Mouse (Mus musculus) hindbrain, embryonic 15.5 days (tissue): Measurements from ENCODE around the gene B430306N03Rik. TPM values are rescaled to one million over a fixed set of nuclear protein-coding genes. Genes with fewer than 3 reads are reported as not detected.
"Not testable (repeated sequence)": the region's sequence is repeated elsewhere in the genome, so short reads cannot be mapped to it uniquely, and the experiment has no call there.

Experiments used
- ATAC-seq: fragments of 200-750 bp; cut with Nextera tagmentation; 2 replicates; pipeline ENCODE4 v1.8.0; 2017; ENCODE audit warnings: low read depth, moderate number of reproducible peaks, moderate TSS enrichment; ENCODE audit not compliant: low FRiP score
- H3K27ac ChIP-seq: fragments of 300-500 bp; sonication (generic); replicated peaks from 2 replicates; pipeline ENCODE4 v1.5.1; 2015; ENCODE audit warnings: mild to moderate bottlenecking, inconsistent platforms
- H3K27me3 ChIP-seq: fragments of 300-500 bp; sonication (generic); 2 replicates; pipeline ENCODE4 v1.6.1; 2015; ENCODE audit warnings: control low read depth, inconsistent platforms
- H3K36me3 ChIP-seq: fragments of 300-500 bp; sonication (generic); 2 replicates; pipeline ENCODE4 v1.6.1; 2015; ENCODE audit warnings: control low read depth, inconsistent platforms
- H3K4me1 ChIP-seq: fragments of 300-500 bp; sonication (generic); replicated peaks from 2 replicates; pipeline ENCODE4 v1.6.1; 2015; ENCODE audit warnings: control low read depth, inconsistent platforms
- H3K4me2 ChIP-seq: fragments of 300-500 bp; sonication (generic); 2 replicates; pipeline ENCODE4 v1.6.1; 2015; ENCODE audit warnings: moderate library complexity, mild to moderate bottlenecking, inconsistent platforms
- H3K4me3 ChIP-seq: fragments of 300-500 bp; sonication (generic); 2 replicates; pipeline ENCODE4 v1.5.1; 2015; ENCODE audit warnings: mild to moderate bottlenecking, inconsistent platforms
- H3K9ac ChIP-seq: fragments of 300-500 bp; sonication (generic); 2 replicates; pipeline ENCODE4 v1.6.1; 2015; ENCODE audit warnings: inconsistent platforms
- H3K9me3 ChIP-seq: fragments of 300-500 bp; sonication (generic); 2 replicates; pipeline ENCODE4 v1.6.1; 2016; ENCODE audit warnings: control low read depth, inconsistent platforms
- WGBS: fragments of 180-500 bp; shearing (Covaris S2); methylation state at CpG from one replicate; pipeline ENCODE4 v1.1.7; 2015; 5-methylcytosine and 5-hydroxymethylcytosine counted together
- polyA plus RNA-seq: library from polyadenylated mRNA; unstranded; fragments of >200 nt; fragmentation: Nextera tagmentation; extraction: Ambion mirVana; gene quantifications from 2 replicates; pipeline ENCODE4 v1.2.1, GENCODE M21; 2015

The B430306N03Rik gene
- polyA plus RNA-seq, result 0.05 and 0.24 TPM in 2 replicates

DNA sequence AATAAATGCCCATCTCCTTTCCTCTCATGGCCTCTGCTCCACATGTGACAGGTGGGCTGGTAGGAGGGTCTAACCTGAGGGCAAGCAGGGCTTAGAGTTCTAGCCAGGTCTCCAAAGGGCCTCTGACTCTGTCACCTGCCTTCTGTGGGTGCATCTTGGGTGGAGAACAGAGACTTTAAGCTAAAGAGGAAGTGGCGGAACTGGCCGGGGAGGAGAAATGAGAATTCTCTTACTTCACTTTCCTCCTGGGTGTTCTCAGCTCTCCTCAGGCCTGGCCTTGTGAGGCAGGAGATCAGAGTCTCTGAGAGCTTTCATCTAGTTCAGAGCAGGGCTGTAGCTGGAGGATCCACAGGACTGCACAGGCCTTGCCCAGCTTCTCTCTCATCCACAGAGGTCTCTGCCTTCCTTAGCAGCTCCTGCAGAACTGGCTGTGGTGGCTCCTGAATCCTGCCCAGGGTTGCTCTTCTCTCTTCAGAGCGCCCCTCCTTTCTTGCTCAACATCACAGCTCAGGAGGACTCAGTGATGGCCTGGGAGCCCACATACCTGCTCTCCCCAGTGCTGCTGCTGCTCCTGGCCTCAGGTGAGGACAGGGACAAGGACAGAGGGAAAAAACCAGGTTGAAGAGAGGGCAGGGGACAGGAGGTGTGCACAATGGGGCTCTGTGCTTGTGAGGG is at the start of gene B430306N03Rik:
Gene B430306N03Rik (plus strand): TSS at position 237 of the 675 bp plus-strand sequence.
- not testable (repeated sequence) for H3K9ac ChIP-seq, H3K4me2 ChIP-seq, H3K27me3 ChIP-seq, H3K4me3 ChIP-seq, H3K4me1 ChIP-seq, H3K36me3 ChIP-seq, ATAC-seq, H3K9me3 ChIP-seq, H3K27ac ChIP-seq
- 100% methylated on average over 3 of the region's 3 CpGs for WGBS

DNA sequence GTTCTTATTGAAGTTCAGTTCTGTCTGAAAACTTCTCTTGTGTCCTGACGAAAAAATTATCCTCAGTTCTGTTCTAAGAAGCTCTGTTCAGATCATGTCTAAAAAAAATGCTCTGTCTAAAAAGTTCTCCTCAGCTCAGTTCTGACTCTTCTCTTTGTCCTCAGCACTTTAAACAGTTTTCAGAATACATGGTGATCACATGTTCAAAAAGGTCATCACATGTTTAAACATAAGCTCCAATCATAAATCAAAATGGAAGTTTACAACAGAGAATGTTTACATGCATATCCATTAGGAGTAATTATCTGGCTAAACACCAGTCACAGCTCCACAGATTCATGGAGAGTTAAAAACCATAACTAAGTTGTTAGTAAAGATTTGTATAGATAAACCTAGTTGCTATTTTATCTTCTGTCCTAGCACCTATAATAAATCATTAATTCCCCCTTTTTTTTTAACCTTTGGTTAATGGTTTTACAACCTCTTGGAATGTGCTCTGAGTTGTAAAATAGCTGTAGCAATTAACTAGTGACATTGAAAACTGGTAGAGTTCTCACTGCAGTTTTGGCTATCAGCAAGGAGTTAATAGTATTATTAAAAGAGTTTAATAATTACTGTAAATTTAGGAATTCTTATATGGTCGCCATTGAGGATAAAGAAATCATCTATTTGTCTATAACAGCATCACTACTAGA is 49.2 kb upstream of the B430306N03Rik start:
- H3K27ac ChIP-seq, result no peak overlapping the region
- ATAC-seq, result no peak
- H3K9me3 ChIP-seq, result no peaks in the 10 kb centered on the region
- no peak overlapping the region for H3K9ac ChIP-seq
- no peaks in the 10 kb centered on the region for H3K4me1 ChIP-seq
- no peak overlapping the region for H3K4me2 ChIP-seq
- WGBS, result 47% methylated on average over 2 of the region's 2 CpGs
- no peaks in the 10 kb centered on the region for H3K36me3 ChIP-seq
- H3K27me3 ChIP-seq, result no peaks in the 10 kb centered on the region
- no peak overlapping the region for H3K4me3 ChIP-seq

DNA sequence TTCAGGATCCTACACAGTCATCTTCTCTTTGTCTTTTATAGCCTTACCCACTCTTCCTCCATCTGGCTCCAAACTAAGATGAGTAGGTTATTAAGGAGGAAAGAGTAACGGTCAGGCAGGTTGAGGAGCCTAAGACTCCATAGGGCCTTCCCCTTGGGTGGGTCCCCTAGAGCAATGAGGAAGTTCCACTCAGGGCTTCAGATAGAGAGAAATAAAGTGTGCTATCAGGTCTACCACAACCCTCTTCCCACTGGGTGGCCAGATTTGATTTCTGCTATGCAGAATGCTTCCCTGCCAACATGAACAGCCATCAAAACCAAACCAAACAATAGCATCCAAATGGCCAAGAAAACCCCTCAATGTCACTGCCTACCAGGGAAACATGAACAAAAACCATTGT is 48.4 kb upstream of the B430306N03Rik start:
- H3K27ac ChIP-seq, result no peak overlapping the region
- no peak overlapping the region for H3K9ac ChIP-seq
- no peak for ATAC-seq
- no peaks in the 10 kb centered on the region for H3K36me3 ChIP-seq
- H3K27me3 ChIP-seq, result no peaks in the 10 kb centered on the region
- H3K9me3 ChIP-seq, result no peaks in the 10 kb centered on the region
- H3K4me2 ChIP-seq, result no peak overlapping the region
- H3K4me1 ChIP-seq, result no peaks in the 10 kb centered on the region
- 94% methylated on average over 1 of the region's 1 CpGs for WGBS
- H3K4me3 ChIP-seq, result no peak overlapping the region

DNA sequence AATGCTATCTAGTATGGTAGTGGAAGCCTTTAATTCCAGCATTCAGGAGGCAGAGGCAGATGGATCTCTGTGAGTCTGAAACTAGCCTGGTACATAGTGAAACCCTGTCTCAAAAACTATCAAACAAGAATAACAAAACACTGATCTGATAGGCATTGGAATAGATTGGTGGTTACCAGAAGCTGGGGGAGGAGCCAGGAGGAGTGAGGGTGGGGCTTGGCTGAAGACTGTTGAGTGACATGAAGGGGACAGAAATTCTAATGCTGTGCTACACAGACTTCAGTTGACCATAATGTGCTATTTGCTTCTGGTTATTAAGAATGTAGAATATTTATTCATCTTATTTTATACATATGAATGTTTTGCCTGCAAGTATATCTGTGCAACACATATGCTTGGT is 47.7 kb upstream of the B430306N03Rik start:
- Histone ChIP-seq H3K36me3 (no peaks in the 10 kb centered on the region), H3K9ac (no peak overlapping the region), H3K9me3 (no peaks in the 10 kb centered on the region), H3K27ac (no peak overlapping the region), H3K27me3 (no peaks in the 10 kb centered on the region), H3K4me2 (no peak overlapping the region), H3K4me3 (no peak overlapping the region), H3K4me1 (no peaks in the 10 kb centered on the region)
- ATAC-seq, result no peak

DNA sequence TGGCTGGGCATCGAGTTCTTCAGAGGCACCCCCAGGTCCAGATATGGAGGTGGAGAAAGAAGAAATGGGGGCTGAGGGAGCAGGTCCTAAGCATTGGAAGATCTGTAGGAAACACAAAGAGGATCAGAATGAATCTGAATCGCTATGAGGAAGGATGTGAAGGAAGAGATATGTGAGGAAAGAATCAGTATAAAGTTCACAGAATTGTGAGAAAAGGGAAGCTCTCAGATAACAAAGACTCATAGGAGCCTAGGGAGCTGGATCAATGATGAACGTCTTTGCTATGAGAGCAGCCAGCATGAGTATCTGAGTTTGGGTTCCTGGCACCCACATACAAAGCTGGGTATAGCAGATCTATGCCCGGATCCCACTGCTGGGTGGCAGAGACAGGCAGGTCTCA is 46.1 kb upstream of the B430306N03Rik start:
- Histone ChIP-seq H3K9me3 (no peaks in the 10 kb centered on the region), H3K4me2 (no peak overlapping the region), H3K27me3 (no peaks in the 10 kb centered on the region), H3K4me1 (no peaks in the 10 kb centered on the region), H3K27ac (no peak overlapping the region), H3K36me3 (no peaks in the 10 kb centered on the region), H3K4me3 (no peak overlapping the region), H3K9ac (no peak overlapping the region)
- ATAC-seq, result no peak
- WGBS, result 69% methylated on average over 4 of the region's 4 CpGs

DNA sequence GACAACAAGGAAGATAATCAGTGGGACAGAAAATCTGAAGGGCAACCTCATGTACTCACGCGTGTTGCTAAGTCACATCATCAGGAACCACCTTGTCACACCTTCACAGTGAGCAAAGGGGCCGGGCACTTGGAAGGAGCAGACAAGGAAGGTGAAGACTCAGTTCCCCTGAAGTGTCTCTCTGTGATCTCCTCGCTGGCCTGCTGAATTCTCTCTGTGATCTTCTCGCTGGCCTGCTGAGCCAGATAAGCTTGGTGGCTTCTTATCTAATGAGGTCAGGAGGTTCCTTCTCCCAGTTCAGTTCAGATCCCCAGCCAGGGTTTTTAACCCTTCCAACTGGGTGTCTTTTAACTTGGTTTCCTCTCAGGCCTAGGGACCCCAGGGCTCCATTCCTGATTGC is 43.8 kb upstream of the B430306N03Rik start:
- Histone ChIP-seq H3K27me3 (no peaks in the 10 kb centered on the region), H3K4me1 (no peaks in the 10 kb centered on the region), H3K36me3 (no peaks in the 10 kb centered on the region), H3K4me3 (no peak overlapping the region), H3K9ac (no peak overlapping the region), H3K27ac (no peak overlapping the region), H3K4me2 (no peak overlapping the region), H3K9me3 (no peaks in the 10 kb centered on the region)
- no peak for ATAC-seq
- WGBS, result 80% methylated on average over 5 of the region's 5 CpGs

DNA sequence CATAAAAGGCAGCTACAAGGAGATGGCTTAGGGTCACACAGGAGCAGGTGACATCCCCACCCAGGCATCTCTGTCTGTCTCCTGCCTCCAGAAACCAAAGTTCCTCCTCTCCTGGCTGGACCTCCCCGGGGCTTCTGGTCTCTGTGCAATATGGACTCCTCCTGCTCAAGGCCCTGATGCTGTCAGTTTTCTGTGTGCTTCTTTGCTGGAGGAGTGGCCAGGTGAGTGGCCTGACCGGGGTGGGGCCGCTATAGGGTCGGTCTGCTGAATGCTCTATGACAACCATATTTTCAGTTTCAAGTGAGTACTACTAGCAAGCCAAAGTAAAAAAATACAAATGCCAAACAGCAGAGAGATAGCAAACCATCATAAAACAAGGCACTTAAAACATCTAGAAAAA is 43.3 kb upstream of the B430306N03Rik start:
- Histone ChIP-seq H3K9me3 (no peaks in the 10 kb centered on the region), H3K4me3 (no peak overlapping the region), H3K9ac (no peak overlapping the region), H3K27ac (no peak overlapping the region), H3K27me3 (no peaks in the 10 kb centered on the region), H3K4me1 (no peaks in the 10 kb centered on the region), H3K36me3 (no peaks in the 10 kb centered on the region), H3K4me2 (no peak overlapping the region)
- 98% methylated on average over 4 of the region's 4 CpGs for WGBS
- ATAC-seq, result no peak

DNA sequence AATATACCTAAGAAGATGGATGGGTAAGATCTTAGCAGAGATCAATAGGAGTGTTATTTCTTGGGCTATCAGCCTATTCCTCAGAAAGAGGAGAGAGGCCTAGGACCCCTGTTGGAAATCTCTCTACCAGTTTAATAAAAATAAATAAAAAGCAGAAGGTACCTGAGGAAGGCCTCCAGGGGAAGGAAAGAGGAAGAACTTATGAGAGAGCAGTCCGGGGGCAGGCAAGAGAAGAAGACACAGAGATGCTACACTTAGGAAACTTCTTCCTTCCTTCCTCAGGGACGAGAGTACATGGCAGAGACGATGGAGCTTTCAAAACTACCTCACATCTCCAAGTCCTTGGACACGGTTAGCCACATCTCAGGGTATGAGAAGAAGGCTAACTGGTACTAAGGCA is 41.8 kb upstream of the B430306N03Rik start:
- Histone ChIP-seq H3K9ac (no peak overlapping the region), H3K4me3 (no peak overlapping the region), H3K9me3 (no peaks in the 10 kb centered on the region), H3K27ac (no peak overlapping the region), H3K36me3 (no peaks in the 10 kb centered on the region), H3K4me1 (no peaks in the 10 kb centered on the region), H3K4me2 (no peak overlapping the region), H3K27me3 (no peaks in the 10 kb centered on the region)
- 88% methylated on average over 4 of the region's 4 CpGs for WGBS
- ATAC-seq, result no peak

DNA sequence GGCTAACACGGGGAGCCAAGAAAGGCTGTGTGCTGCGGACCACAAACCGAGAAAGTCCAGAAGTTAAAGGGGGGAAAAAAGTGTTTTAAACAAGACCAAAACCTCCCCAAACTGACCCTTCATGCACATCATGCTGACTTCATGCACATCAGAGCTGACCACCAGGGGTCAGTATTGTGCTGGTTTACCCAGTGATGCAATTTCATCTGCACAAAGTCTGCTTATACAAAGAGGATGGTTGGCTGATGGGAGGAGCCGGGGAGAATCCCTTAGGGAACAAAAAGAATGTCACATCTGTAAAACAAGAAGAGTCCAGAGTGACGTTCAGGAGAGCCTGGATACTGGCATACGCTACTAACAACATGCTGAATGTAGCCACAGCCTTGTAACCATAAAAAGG is 41.1 kb upstream of the B430306N03Rik start:
- ATAC-seq, result no peak
- Histone ChIP-seq H3K4me1 (no peaks in the 10 kb centered on the region), H3K27ac (no peak overlapping the region), H3K4me2 (no peak overlapping the region), H3K27me3 (no peaks in the 10 kb centered on the region), H3K36me3 (no peaks in the 10 kb centered on the region), H3K4me3 (no peak overlapping the region), H3K9ac (no peak overlapping the region), H3K9me3 (no peaks in the 10 kb centered on the region)
- WGBS, result 31% methylated on average over 6 of the region's 6 CpGs

DNA sequence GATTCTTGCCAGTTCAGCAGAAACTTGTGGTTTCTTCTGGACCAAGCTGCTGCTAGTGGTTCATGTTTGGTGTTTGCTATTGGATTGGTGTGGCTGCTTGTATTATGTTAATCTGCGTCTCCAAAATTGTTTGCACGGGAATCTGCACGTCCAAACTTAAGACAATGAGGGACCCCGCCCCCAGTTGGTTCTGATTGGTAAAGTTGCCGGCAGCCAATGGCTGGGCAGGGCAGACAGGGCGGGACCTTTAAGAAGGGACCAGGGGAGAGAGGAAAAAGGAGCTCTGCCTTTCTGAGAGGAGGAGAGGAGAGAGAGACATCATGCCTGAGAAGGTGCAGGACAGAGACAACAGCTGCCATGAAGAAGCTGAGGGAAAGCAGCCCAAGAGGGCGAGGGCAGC is 40.2 kb upstream of the B430306N03Rik start:
- Histone ChIP-seq H3K27ac (no peak overlapping the region), H3K4me2 (no peak overlapping the region), H3K27me3 (no peaks in the 10 kb centered on the region), H3K9ac (no peak overlapping the region), H3K4me1 (no peaks in the 10 kb centered on the region), H3K4me3 (no peak overlapping the region), H3K36me3 (no peaks in the 10 kb centered on the region), H3K9me3 (no peaks in the 10 kb centered on the region)
- 66% methylated on average over 7 of the region's 7 CpGs for WGBS
- no peak for ATAC-seq

DNA sequence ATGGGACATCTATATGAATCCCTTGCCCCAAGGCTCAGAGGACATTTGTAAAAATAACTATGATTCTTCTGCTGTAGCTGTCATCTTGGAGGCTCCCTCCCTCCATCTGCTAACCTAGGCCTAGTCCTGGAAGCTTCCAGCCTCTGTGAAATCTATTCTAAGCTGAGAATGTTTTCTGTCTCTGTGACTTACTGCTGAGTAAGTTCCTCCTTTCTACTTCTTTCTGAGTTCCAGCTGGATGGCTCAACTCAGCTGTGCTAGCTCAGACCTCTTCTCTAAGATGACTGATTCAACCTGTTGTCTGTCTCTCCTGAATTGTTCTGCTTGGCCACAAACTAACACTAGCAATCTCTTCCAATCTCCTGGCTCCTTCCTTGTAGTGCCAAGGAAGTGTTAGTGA is 37.6 kb upstream of the B430306N03Rik start:
- Histone ChIP-seq H3K4me1 (peaks cover 12% of the 10 kb centered on the region), H3K9ac (no peak overlapping the region), H3K4me2 (no peak overlapping the region), H3K9me3 (no peaks in the 10 kb centered on the region), H3K27ac (no peak overlapping the region), H3K4me3 (no peak overlapping the region), H3K27me3 (no peaks in the 10 kb centered on the region), H3K36me3 (no peaks in the 10 kb centered on the region)
- ATAC-seq, result no peak

DNA sequence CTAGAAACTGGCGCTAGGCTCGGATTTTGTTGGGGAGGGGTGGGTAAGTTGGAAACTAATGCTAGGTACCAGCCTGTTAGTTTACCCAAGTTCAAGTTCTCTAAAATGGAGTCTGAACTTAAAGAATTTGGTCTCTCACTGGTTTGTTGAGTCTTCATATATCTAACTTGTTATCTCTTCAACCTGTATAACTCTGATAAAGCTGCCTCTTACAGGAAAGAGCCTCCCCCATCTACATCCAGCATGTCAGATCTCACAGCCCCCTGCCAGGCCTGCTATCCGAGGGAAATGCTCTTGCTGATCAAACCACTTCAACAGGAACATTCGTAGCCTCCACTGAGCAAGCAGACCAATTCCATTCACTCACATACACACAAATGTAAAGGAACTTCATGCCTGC is 36.9 kb upstream of the B430306N03Rik start:
- H3K4me2 ChIP-seq, result no peak overlapping the region
- peaks cover 12% of the 10 kb centered on the region for H3K4me1 ChIP-seq
- H3K36me3 ChIP-seq, result no peaks in the 10 kb centered on the region
- no peak overlapping the region for H3K9ac ChIP-seq
- no peak overlapping the region for H3K4me3 ChIP-seq
- no peak overlapping the region for H3K27ac ChIP-seq
- no peaks in the 10 kb centered on the region for H3K27me3 ChIP-seq
- whole genome bisulfite sequencing, result 82% methylated on average over 4 of the region's 4 CpGs
- ATAC-seq, result no peak
- H3K9me3 ChIP-seq, result no peaks in the 10 kb centered on the region
